Mouse (Mus musculus) ovary, postnatal 10 days (tissue): ENCODE measurements at regions not wholly inside any gene's neighbourhood (a gene's known extent, or its start where the extent isn't known, plus 50 kb on each side); places are given as distances from the start of the nearest gene placed in this dataset.

ENCODE experiments used
- DNase-seq: peaks from one replicate; pipeline ENCODE4 v3.0.0; 2022; ENCODE audit warnings: low spot score

DNA sequence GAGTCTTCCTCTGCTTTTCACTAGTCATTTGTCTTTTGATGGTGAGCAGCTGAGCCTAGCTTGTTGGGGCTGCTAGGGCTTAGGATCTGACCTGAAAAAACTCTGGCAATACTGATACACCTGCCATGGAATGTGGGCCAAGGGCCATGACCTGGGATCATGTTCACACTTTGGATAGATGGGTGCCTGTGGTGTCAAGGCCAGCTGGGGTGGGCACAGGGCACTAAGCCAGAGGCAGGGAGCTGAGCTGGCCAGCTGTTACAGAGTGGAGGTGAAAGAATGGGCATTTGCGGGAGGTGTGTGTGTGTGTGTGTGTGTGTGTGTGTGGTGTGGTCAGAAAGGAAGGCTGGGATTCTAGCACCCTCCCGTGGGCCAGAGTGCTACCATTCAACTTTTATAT is 105.6 kb upstream of the Auts2 start:
- DNase-seq = no peak

DNA sequence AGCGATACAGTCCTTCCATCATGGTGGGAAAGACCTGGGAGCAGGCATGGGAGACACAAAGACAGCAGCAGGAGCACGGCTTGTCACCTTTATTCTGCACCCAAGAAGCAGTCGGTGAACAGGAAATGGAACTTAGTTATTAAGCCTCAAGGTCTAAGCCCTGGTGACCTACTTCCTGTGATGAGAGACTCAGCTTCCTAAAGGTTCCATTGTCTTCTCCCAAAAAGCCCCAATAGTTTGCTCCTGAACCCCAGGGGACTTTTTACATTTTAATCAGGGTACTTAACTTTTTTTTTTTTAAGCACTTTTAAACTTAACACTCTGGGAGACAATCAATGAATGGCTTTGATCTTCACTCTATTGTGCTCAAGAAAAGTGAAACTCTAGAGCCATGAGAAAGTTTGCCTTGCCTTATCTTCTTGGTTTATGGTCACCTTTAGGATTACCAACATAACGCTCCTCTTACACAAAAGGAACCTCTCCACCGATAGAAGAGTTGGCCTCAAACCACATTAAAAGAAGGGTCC is 101.6 kb upstream of the Auts2 start:
- DNase-seq = no peak

GRCm38 (mm10) chr5:132643270-132643669 is 100.1 kb upstream of the Auts2 start:
- no peak for DNase-seq

DNA sequence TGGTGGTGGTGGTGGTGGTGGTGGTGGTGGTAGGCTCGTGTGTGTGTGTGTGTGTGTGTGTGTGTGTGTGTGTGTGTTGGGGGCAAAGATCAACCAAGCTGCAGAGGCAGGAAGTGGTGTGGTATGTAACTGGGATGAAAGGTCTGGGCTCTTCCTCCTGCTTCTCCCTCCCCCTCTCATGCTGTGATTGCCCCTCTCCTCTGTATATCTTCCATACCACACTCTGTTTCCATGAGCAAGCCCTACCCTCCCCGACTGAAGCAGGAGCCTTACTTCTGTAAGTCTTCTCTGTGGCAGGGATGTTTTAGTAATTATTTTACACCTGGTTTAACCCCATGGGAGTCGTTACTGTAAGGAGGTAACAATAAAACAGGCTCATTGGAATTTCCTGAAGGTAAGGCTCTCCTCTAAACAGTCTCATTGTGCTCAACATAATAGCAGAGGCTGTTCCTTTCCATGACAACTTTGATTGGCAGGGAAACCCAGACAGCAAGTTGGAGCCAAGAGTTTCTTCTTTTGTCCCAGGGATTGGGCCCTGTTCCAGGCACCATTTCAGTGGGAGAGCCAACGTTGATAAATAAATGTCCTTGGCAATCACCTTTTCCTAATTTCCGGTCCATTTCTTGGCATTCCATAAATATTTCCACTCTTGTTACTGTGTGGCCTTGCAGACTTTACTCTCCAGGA is 90.2 kb upstream of the Auts2 start:
- DNase-seq = no peak

DNA sequence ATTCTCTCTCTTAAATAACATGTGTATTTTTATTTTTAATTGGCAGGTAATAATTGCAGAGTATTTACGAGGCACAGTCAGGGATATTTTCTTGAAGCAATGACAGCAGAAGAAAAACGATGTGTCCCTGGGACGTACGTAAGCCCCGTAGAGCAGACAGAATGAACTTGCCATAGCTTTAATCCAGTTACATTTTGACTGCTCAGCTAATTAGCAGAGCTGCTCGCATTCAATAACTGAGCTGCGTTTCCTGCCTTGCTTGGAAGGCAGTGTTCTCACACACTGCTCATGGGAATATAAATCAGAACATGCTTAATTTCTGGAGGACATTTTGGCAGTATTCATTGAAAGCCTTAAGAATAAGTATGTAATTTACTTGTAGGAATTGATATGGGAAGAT is 78.6 kb upstream of the Auts2 start:
- DNase-seq = no peak

GRCm38 (mm10) chr5:132617241-132617640 is 74.1 kb upstream of the Auts2 start:
- no peak for DNase-seq

GRCm38 (mm10) chr5:132609251-132609650 is 66.1 kb upstream of the Auts2 start:
- DNase-seq = no peak

DNA sequence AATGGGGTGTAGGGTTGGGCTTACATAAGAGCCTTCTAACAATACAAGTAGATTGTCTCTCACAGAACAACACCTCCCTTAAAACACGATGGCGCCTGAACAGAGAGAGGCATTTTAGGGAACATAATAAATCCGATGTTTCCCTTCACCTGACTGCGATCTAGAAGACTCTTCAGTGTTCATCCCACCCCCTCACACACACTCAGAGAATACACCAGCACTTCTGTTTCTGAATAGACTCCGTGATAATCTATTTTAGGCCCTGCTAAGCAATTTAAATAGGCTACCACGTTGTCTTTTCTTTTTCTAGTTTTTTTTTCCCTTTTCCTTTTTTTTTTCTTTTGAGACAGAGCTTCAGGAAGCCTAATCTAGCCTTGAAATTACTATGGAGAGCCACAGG is 63.1 kb upstream of the Auts2 start:
- no peak for DNase-seq

- no peak for DNase-seq
Measured at GRCm38 (mm10) chr5:132594796-132595195, 51.7 kb upstream of the Auts2 start.
